Mouse (Mus musculus): ENCODE measurements around the gene Fuz. TPM values are rescaled to one million over a fixed set of nuclear protein-coding genes. Genes with fewer than 3 reads are reported as not detected.

Gene Fuz
- polyA plus RNA-seq, 1 experiment from 2014 or later, result 20.1 TPM

DNA sequence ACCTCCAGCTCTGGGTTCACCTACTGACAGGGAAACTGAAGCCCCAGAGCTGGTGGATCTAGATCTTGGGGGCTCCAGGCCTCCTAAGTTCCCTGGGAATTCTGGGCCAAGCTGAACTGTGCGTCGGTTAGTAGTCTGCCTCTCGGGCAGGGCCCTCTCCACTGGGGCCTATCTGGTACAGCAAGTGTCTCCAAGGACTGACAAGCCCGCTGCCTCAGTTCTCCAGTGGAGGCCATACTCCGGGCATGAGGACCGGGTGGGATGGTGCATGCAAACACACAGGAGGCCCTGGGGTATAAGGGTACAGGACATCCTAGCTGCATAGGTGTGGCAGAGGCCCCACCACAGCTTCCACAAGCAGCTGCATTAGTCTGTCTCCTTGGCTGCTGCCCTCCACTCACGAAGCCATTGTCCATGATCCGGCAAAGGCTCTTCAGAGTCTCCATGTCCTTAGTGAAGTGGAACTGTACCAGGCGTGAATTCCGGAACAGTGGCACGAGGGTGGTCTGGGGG, 31.8 kb upstream of the Fuz start:
- Histone ChIP-seq H3K9me3 (no peaks in the 10 kb centered on the region), H3K9ac (no peak overlapping the region), H3K27ac (replicated peaks) (no peak overlapping the region), H3K36me3 (peaks cover 34% of the 10 kb centered on the region), H3K4me1 (replicated peaks) (peaks cover 63% of the 10 kb centered on the region), H3K27me3 (no peaks in the 10 kb centered on the region), H3K4me2 (no peak overlapping the region), H3K4me3 (no peak overlapping the region)
- ATAC-seq (ENCODE audit: low FRiP score, low read depth), result no peak
- WGBS, result 86% methylated on average over 11 of the region's 11 CpGs

- Histone ChIP-seq H3K4me3 (no peak overlapping the region), H3K27ac (replicated peaks) (no peak overlapping the region), H3K4me1 (replicated peaks) (peaks cover 59% of the 10 kb centered on the region), H3K9ac (no peak overlapping the region), H3K27me3 (no peaks in the 10 kb centered on the region), H3K36me3 (peaks cover 34% of the 10 kb centered on the region), H3K4me2 (no peak overlapping the region), H3K9me3 (no peaks in the 10 kb centered on the region)
- WGBS, result 80% methylated on average over 24 of the region's 24 CpGs
- ATAC-seq (ENCODE audit: low FRiP score, low read depth), result no peak
Observed at GRCm38 (mm10) chr7:44864595-44865542, 31.0 kb upstream of the Fuz start.

DNA sequence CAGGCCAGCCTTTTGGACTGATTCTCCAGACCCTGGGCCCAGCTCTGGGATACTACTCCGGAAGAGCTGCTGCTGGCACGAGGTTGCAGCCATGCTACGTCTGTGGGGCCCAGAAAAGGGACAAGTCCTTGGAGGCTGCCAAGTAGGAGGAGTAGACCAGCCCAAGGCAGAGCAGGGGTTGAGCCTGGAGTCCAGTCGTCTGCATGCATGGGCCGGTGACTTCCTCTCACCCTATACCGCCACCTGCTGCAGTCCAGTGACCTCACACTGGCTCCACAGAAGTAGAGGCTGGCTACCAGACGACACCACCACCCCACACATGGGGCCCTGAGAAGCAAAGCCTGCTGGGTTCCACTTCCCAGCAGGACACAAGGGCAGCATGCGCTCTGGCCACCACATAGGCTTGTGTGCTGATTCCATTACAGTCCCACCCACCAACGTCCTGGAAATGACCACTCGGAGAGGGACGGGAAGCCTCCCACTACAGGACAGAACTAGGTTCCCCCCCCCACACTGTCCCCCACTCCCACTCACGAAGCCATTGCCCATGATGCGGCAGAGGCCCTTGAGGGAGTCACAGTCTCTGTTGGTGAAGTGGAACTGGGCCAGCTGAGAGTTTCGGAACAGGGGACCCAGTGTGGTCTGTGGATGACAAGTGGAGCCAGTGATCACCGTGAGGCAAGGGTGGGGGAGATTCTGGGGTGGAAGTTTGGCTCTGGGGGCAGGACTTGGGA, 29.4 kb upstream of the Fuz start:
- H3K4me3 ChIP-seq, result peak overlapping the region; percentile 12
- H3K9me3 ChIP-seq, result no peaks in the 10 kb centered on the region
- peaks cover 34% of the 10 kb centered on the region for H3K36me3 ChIP-seq
- no peaks in the 10 kb centered on the region for H3K27me3 ChIP-seq
- H3K4me1 ChIP-seq (replicated peaks), result peaks cover 56% of the 10 kb centered on the region
- 40% methylated on average over 15 of the region's 15 CpGs for WGBS
- peak overlapping the region; percentile 86 for H3K4me2 ChIP-seq
- H3K9ac ChIP-seq, result peak overlapping the region; percentile 15; the same call in 1 of the 2 replicates
- ATAC-seq (ENCODE audit: low FRiP score, low read depth), result no peak
- H3K27ac ChIP-seq (replicated peaks), result peak overlapping the region; percentile 98

- H3K9me3 ChIP-seq, result no peaks in the 10 kb centered on the region
- H3K4me1 ChIP-seq (replicated peaks), result peaks cover 56% of the 10 kb centered on the region
- no peak for ATAC-seq (ENCODE audit: low FRiP score, low read depth)
- H3K4me3 ChIP-seq, result peak overlapping the region; percentile 83
- 76% methylated on average over 19 of the region's 19 CpGs for WGBS
- peak overlapping the region; percentile 98 for H3K27ac ChIP-seq (replicated peaks)
- no peaks in the 10 kb centered on the region for H3K27me3 ChIP-seq
- H3K9ac ChIP-seq, result peak overlapping the region; percentile 98
- peak overlapping the region; percentile 86 for H3K4me2 ChIP-seq
- peaks cover 29% of the 10 kb centered on the region for H3K36me3 ChIP-seq
Observed at GRCm38 (mm10) chr7:44867010-44867702, 28.7 kb upstream of the Fuz start.

DNA sequence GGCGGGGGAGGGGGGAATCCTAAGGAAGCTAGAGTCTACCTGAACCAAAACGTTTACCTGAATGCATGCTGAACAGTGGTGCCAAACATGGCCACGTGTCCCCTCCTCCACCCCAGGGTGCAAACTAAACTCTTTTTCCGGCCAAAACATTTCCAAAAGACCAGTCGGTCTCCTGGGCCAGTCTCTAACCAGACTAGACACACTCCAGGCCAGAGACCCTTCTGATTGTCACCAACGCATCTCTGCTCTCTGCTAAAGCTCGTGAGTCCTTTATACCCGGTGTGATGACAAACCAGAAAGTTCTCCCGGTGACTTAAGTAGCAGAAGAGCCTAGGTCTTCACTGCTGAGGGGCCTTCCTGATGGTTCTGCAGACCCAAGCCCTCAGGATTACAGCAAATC, 28.1 kb upstream of the Fuz start:
- peak overlapping the region; percentile 86 for H3K4me2 ChIP-seq
- peak overlapping the region; percentile 98 for H3K9ac ChIP-seq
- H3K27ac ChIP-seq (replicated peaks), result 0 out of 2 replicates have a peak overlapping the region, but pooled peaks have one; percentile 98
- peaks cover 56% of the 10 kb centered on the region for H3K4me1 ChIP-seq (replicated peaks)
- WGBS, result 45% methylated on average over 9 of the region's 9 CpGs
- peak overlapping the region; percentile 83 for H3K4me3 ChIP-seq
- no peaks in the 10 kb centered on the region for H3K9me3 ChIP-seq
- no peaks in the 10 kb centered on the region for H3K27me3 ChIP-seq
- H3K36me3 ChIP-seq, result peaks cover 22% of the 10 kb centered on the region
- ATAC-seq (ENCODE audit: low FRiP score, low read depth), result no peak

DNA sequence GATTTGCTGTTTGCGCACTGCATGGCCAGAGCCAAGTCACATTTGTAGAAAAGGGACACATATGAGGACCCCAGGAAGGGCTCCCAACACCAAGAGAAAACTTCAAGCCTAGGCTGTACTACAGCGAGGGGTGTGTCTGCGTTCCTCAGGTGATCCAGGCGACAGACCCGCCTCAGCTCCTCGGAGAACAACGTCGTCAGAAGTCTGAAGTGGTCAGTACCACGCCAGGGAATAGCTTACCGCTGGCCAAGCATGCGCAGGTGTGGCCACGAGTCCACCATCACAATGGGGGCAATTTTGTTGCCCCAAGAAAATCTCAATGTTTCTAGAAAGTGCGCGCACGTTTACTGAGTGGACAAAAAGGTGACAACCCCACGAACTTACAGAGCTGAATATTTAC, 27.4 kb upstream of the Fuz start:
- ATAC-seq (ENCODE audit: low FRiP score, low read depth), result no peak
- peak overlapping the region; percentile 98 for H3K27ac ChIP-seq (replicated peaks)
- H3K27me3 ChIP-seq, result no peaks in the 10 kb centered on the region
- peak overlapping the region; percentile 98 for H3K9ac ChIP-seq
- peak overlapping the region; percentile 83 for H3K4me3 ChIP-seq
- 7% methylated on average over 16 of the region's 16 CpGs for WGBS
- peaks cover 16% of the 10 kb centered on the region for H3K36me3 ChIP-seq
- peak overlapping the region; percentile 86 for H3K4me2 ChIP-seq
- peaks cover 56% of the 10 kb centered on the region for H3K4me1 ChIP-seq (replicated peaks)
- no peaks in the 10 kb centered on the region for H3K9me3 ChIP-seq

GRCm38 (mm10) chr7:44868919-44869696, 26.8 kb upstream of the Fuz start:
- Histone ChIP-seq H3K4me3 (peak overlapping the region; percentile 83), H3K9me3 (no peaks in the 10 kb centered on the region), H3K4me1 (replicated peaks) (peaks cover 52% of the 10 kb centered on the region), H3K9ac (peak overlapping the region; percentile 98), H3K27me3 (no peaks in the 10 kb centered on the region), H3K4me2 (peak overlapping the region; percentile 86), H3K27ac (replicated peaks) (peak overlapping the region; percentile 98), H3K36me3 (peaks cover 9% of the 10 kb centered on the region)
- ATAC-seq (ENCODE audit: low FRiP score, low read depth), result peak; percentile 5
- under 1% methylated on average over 81 of the region's 108 CpGs for WGBS

DNA sequence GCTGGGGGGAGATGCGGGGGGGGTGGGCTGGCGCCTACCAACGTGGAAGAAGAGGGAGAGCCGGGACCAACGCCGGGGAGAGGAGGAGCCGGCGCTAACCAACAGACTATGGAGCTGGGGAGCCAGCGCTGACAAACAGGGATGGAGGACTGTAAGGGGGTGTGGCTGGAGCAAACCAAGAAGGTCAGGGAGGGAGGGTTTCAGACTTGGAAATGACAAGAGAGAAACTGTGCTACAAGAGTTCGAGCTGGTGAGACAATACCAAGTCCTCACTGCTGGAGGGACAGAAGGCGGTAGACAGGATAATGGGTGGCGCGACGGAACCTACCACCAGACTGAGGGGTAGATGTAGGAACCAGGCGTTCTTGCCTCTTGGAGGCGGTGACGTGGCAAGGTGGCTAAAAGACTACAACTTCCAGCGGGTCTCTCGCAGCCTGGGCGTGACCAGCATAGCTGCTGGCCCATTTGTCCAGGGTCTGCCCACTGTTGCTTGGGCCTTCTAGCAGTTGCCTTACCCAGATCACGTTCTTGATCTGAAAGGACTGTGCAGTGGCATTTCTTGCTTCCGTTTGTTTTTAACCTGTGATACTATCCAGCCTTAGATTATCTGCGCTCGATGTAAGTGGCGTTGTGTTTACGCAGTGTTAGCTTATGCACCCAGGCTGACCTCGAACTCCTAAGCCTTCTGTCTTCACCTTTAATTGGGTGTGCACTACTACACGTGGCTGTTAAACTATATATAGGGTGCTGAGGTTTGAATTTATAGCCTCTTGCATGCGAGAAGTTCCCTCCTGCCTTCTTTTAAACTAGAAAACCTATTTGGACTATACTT, 26.0 kb upstream of the Fuz start, which contains the start of gene Ptov1:
Gene Ptov1 (minus strand): TSS at position 92 of the 832 bp plus-strand sequence.
- peaks cover 44% of the 10 kb centered on the region for H3K4me1 ChIP-seq (replicated peaks)
- no peaks in the 10 kb centered on the region for H3K9me3 ChIP-seq
- peak within 1 kb of the TSS; percentile 98 for H3K27ac ChIP-seq (replicated peaks)
- 0 out of 2 replicates have a peak, but pooled peaks cover 3% of the 10 kb centered on the region for H3K36me3 ChIP-seq
- peak within 1 kb of the TSS; percentile 86 for H3K4me2 ChIP-seq
- H3K4me3 ChIP-seq, result peak within 1 kb of the TSS; percentile 83
- 10% methylated on average over 29 of the region's 29 CpGs for whole genome bisulfite sequencing
- peak within 1 kb of the TSS; percentile 98 for H3K9ac ChIP-seq
- ATAC-seq (ENCODE audit: low FRiP score, low read depth), result peak; percentile 96
- H3K27me3 ChIP-seq, result no peaks in the 10 kb centered on the region

DNA sequence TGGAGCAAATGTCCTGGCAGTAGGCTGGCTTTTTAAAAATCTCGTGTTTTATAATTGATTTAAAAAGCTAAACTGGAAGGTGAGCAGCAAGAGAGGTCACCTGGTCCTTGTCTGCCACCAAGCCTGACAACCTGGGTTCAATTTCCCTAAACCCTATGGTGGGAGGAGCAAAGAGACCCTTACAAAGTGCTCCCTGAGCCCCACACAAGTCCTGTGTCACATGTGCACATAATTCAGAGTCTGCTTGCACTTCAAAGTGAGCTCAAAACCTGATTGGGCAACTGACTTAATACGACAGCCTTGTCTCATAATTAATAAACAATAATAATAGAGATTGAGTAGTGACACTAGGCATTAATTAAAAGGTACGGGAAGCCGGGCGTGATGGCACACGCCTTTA, 25.3 kb upstream of the Fuz start:
- no peak for ATAC-seq (ENCODE audit: low FRiP score, low read depth)
- WGBS, result 85% methylated on average over 6 of the region's 6 CpGs
- Histone ChIP-seq H3K27ac (replicated peaks) (peak overlapping the region; percentile 98), H3K27me3 (no peaks in the 10 kb centered on the region), H3K36me3 (0 out of 2 replicates have a peak, but pooled peaks cover 2% of the 10 kb centered on the region), H3K4me1 (replicated peaks) (peaks cover 37% of the 10 kb centered on the region), H3K9ac (peak overlapping the region; percentile 46), H3K4me2 (peak overlapping the region; percentile 86), H3K4me3 (peak overlapping the region; percentile 83), H3K9me3 (no peaks in the 10 kb centered on the region)

DNA sequence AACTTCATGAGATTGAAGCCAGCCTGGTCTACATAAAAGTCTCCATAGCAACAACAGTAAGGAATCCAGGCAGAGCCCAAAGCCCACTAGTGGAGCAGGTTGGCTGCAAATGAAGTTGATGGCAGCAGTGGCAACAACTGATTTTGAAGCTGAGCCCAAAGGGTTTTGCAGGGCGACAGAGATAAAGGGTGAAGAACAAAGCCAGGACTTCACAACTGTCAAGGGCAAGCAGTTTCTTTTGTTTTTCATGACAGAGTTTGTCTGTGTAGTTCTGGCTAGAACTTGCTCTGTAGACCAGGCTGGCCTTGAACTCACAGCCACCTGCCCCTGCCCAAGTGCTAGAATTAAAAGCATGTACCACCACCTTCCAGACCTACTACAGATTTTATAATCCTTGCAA, 24.7 kb upstream of the Fuz start:
- Histone ChIP-seq H3K4me1 (replicated peaks) (peaks cover 32% of the 10 kb centered on the region), H3K4me2 (no peak overlapping the region), H3K36me3 (0 out of 2 replicates have a peak, but pooled peaks cover 2% of the 10 kb centered on the region), H3K4me3 (no peak overlapping the region), H3K9me3 (no peaks in the 10 kb centered on the region), H3K27ac (replicated peaks) (no peak overlapping the region), H3K9ac (no peak overlapping the region), H3K27me3 (no peaks in the 10 kb centered on the region)
- 11% methylated on average over 1 of the region's 1 CpGs for WGBS
- ATAC-seq (ENCODE audit: low FRiP score, low read depth), result no peak
